Mouse (Mus musculus): ENCODE results near the gene Ppm1n.

Gene Ppm1n

GRCm38 (mm10) chr7:19252078-19252477, 27.8 kb downstream of the Ppm1n start:
- DNase-seq (ENCODE audit: low read depth, low spot score) = no peak

DNA sequence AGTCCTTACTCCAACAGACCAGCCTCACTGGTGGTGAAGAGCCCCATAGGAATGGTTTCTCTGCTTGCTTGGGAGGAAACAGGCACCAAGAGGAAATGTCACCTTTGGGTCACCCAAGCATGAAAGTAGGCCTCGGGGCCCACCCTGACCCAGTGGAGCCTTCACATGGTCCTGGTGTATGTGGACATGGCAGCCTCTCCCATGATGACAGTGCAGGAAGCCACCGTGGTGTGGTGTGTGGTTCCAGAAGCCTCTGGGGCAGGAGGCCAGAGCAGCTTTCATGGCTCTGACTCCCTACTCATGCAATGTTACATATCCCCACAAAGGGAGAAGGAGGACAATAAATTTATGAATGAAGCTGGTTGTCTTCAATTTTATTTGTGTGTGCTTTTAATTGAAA, 32.4 kb downstream of the Ppm1n start:
- DNase-seq (ENCODE audit: low read depth, low spot score) = no peak

- no peak for DNase-seq (ENCODE audit: low read depth, low spot score)
Observed at GRCm38 (mm10) chr7:19246855-19247254, 33.0 kb downstream of the Ppm1n start.

DNA sequence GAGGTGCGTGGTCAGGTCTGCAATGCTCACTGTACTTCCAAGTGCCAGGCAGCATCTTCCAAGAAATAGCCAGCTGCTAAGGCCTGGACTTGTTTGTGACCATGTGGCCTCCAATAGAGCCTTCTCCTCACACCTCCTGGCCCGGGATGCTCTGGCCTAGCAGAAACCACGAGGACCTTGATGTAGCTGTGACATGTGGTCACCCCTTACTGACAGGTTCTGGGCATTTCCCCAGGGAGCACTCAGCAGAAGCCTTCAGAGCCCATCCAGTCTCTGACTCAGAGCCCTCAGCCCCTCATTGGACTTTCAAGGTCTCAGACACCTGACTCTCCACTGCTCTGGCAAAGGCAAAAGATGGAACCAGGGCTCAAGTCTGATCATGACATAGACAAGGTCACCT, 34.8 kb downstream of the Ppm1n start:
- DNase-seq (ENCODE audit: low read depth, low spot score) = no peak

DNA sequence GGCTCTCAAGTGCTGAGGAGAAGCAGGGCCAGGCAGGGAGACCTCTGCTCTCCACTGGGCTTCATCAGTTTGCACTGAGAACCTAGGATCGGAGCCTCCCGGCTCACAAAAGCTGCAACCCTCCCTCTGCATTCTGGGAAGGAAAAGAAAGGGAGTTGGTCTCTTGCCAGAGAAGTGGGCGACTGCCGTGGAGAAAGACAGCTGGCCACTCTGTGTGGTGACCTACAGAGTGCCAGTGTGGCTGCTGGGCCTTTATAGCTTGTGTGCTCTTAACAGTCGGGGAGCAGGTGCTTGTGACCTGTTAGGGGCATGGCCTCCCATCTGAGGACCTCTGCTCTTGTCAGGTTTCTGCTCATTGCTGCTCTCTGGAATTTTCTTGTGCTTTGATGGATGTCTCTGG, 36.0 kb downstream of the Ppm1n start:
- no peak for DNase-seq (ENCODE audit: low read depth, low spot score)

DNA sequence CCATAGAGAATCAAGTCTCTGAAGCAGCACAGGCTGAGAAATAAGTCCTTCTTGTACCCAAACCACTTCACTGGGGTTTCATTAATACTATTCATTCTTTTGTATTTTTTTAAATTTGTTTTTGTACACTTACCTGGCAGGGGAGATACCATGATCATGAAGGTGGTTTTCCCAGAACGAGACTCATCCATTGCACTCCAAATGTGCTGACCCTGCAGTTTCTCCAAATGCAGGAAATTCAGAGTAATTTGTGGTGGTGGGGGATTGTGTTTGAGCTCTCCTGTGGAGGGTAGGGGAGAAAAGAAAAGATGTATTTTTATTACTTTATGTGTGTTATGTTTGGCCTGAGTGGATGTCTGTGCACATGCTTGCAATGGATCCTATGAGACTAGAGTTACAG, 37.9 kb downstream of the Ppm1n start:
- no peak for DNase-seq (ENCODE audit: low read depth, low spot score)

- DNase-seq (ENCODE audit: low read depth, low spot score) = no peak
Observed at GRCm38 (mm10) chr7:19240905-19241463, 38.9 kb downstream of the Ppm1n start.

GRCm38 (mm10) chr7:19239986-19240385, 39.9 kb downstream of the Ppm1n start:
- no peak for DNase-seq (ENCODE audit: low read depth, low spot score)

DNA sequence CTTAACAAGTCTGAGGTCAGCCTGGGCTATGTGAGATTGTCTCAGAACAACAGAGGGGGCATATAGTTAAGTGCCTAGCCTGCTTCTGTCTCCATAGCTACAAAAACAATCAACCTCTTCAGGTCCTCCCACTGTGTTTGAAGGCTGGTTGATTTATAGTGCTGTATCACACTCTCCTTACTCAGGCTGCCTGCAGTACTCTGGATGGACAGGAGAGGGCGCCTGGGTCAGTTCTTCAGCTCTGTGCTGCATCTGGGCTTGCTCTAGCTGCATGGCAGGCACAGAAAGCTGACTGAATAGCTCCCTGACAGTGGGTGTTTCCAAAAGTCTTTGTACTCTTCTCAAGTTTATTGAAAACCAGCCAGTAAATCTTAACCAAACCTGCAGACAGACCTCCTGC, 40.4 kb downstream of the Ppm1n start:
- peak; percentile 87 for DNase-seq (ENCODE audit: low read depth, low spot score)

- no peak for DNase-seq (ENCODE audit: low read depth, low spot score)
Observed at GRCm38 (mm10) chr7:19238344-19238743, 41.5 kb downstream of the Ppm1n start.

DNA sequence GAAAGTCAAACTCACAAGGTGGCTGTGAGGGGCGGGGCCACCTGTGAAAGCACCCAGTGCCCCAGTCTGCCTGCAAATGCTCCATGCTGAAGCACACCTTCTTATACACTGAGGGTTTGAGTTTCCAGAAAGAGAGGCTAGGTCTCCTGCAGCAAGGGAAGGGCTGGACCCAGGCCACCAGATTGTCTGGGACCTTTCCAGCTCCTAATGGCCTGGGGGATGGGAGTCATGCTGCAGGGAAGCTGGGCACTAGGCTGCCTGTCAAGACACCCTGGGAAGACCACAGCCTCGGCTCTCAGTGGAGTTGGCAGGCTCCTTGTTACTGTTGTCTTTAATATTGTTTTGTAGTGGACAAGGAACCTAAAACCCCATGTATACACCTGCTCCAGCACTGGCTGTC, 43.5 kb downstream of the Ppm1n start:
- no peak for DNase-seq (ENCODE audit: low read depth, low spot score)

- peak; percentile 17 for DNase-seq (ENCODE audit: low read depth, low spot score)
Observed at GRCm38 (mm10) chr7:19235092-19235671, 44.7 kb downstream of the Ppm1n start.

DNA sequence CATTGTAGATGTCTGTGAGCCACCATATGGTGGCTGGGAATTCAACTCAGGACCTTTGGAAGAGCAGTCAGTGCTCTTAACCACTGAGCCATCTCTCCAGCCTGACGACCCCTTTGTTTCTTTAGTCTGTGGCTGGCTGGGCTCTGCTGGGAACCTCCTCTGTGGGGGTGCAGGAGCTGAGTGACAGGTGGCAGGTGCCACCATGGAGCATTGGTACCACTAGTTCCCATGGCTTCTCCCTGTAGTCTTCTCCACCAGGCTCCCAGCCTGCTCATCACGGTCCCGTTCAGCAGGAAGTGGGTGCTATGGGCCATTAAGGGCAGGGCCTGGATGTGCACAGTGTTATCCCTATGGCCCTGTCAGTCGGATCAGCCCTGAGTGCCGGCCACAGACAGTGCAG, 45.2 kb downstream of the Ppm1n start:
- DNase-seq (ENCODE audit: low read depth, low spot score) = no peak

GRCm38 (mm10) chr7:19231849-19232248, 48.0 kb downstream of the Ppm1n start:
- no peak for DNase-seq (ENCODE audit: low read depth, low spot score)

GRCm38 (mm10) chr7:19230899-19231298, 49.0 kb downstream of the Ppm1n start:
- DNase-seq (ENCODE audit: low read depth, low spot score) = no peak

DNA sequence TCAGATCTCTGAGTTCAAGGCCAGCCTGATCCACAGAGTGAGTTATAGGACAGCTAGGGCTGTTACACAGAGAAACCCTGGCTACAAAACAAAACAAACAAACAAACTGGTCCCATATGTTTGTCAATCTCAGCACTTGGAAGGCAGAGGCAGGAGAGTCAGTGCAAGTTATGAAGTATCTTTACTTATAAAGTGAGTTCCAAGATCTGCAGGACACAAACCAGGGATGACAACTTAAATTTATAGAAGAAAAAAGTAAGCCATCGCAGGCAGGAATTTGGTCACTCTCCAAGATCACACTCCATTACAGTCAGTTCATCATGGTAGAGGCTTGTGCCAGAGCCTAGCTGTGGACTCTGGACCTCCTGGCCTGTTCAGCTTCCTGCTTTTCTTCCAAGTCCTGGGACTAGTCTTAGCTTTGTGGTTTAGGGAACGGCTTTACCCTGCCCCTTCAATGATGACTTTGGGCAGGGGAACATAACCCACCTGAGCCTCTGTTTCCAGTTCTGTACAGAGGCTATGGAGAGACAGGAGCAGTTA, 49.8 kb downstream of the Ppm1n start:
- DNase-seq (ENCODE audit: low read depth, low spot score) = no peak

GRCm38 (mm10) chr7:19229404-19229803, 50.5 kb downstream of the Ppm1n start:
- DNase-seq (ENCODE audit: low read depth, low spot score) = peak; percentile 24

DNA sequence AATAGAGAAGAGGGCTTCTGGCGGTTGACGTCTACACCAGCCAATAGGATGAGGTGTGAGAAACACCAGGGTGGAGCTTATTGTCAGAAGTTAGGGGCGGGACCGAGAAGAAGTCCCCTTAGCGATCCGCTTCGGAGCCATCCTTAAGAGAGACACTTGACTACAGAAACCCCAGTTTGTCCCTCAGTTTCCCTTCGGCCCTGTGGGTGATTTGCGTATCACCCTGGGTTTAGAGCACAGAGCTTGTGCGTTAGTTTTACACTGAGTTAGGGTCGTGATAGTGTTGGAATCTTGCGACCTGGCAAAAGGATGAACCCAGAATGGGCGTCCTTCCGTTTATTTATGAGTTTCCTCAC, 51.1 kb downstream of the Ppm1n start:
- DNase-seq (ENCODE audit: low read depth, low spot score) = no peak

DNA sequence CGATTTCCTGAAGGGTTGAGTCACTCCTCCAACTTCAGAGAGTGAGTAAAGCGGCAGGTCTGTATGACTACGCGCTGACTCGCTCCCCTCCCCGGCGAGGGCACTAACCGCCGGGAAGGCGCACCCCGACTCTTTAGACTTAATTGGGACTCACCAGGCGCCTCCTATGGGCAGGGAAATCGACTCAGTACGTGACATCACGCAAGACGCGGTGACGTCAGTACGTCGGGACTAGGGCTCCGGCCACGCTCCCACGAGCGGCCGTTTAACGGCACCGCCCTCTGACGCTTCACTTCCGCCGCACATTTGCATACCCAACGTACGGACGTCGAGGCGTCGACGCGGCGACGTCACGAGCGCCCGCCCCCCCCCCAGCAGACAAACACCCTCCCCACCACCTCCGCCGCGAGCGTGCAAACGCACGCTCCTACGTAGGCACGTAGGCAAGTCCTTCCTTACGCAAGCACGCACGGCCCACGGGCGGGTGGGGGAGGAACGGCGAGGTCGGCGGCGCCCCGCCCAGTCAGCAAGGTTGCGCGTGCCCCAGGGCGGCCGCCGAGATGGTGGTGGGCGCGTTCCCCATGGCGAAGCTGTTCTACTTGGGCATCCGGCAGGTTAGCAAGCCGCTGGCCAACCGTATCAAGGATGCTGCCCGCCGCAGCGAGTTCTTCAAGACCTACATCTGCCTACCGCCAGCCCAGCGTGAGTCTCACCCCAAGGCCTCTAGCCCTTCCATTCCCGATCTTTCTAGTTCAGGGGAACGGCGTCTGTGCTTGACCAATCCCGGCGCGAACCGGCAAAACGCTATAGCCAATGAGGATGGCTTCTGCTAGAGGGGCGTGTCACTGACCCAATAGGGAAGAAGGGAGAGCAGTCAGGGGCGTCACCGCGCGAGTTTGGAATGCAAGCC, 51.7 kb downstream of the Ppm1n start, which contains the start of gene Opa3:
Gene Opa3 (plus strand): TSS at position 452 of the 910 bp plus-strand sequence.
- DNase-seq (ENCODE audit: low read depth, low spot score) = peak; percentile 100

DNA sequence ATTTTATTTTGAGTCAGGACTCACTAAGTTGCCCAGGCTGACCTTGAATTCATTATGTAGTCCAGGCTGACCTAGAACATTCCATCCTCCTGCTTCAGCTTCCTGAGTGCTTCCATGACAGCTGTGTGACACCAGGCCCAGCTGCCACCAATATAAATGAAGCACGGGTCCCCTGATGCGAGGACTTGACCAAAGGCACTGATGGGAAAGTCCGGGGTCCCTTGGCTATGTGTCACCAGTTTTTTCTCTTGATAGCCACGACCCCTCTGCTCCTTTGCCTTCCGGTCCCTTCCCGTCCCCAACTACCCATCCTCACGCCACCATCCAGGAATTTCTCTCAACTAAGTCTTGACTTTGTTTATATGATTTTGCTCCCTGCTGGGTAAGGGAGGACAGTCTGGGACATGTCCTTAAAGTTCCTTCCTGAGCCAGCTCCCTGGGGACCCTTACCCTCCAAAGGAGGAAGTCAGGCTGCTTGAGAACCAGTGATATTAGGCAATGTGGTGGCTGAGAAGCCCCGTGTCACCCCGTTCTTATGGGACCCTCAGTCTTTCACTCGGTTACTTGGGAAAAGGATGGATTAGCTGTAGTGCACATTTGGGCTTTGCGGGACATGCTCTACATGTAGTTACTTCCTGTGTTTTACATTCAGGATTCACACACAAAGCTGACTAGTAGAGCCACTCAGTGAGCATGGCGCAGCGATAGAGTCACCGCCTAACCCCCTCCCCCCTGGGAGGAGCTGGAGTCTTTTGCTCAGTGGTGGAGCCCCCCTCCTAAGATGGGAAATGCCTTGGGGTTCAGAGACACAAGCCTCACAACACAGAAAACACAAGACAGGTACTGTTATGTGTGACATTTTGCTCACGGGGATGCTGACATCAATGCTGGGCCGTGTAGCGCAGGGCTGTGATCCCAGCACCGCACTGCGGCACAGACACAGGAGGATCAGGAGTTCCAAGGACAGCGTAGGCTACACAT, 52.8 kb downstream of the Ppm1n start:
- DNase-seq (ENCODE audit: low read depth, low spot score) = peak; percentile 78

All from CD4-positive helper T cell, adult 2 months (primary cell).